Mouse (Mus musculus): Measurements from ENCODE around the gene Snx27.

DNA sequence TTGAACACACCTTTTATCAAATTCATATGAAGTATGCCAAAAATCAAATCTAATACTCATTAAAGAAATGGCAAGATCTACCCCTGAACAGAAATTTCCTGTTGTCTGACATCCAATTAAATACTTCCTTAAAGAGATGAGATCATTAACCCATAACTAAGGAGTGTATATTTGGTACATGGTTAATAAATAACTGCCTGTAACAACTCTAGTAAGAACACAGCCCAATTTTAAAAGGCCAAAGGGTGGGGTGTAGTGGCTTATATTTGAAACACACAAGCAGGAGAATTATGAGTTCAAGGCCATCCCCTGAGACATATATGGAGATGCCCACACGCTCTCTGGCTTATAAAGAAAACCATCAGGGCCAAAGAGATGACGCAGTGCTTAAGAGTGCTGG lies 133.1 kb downstream of the Snx27 start:
- TF ChIP-seq POLR2A (IDR thresholded peaks at IDR 0.05; ENCODE audit: insufficient read depth, low read depth, low read length) (no peak), CTCF (IDR thresholded peaks at IDR 0.05; ENCODE audit: insufficient read depth, low read depth, low read length) (no peak)

Data from olfactory bulb, adult 2 months (tissue).